Mouse (Mus musculus): Measurements from ENCODE around the gene Ptms. TPM values are rescaled to one million over a fixed set of nuclear protein-coding genes. Genes with fewer than 3 reads are reported as not detected.

Gene Ptms
- 493 TPM for polyA plus RNA-seq (2014; fragmentation: Illumina TruSeq; extraction: RNeasy Lipid Tissue Mini Kit (QIAGEN cat#74804); ENCODE audit: low read depth, low replicate concordance)

GRCm38 (mm10) chr6:124919695-124920317 lies at the start of gene Ptms:
Gene Ptms, minus strand, starts transcription at chr6:124920103.

GRCm38 (mm10) chr6:124965088-124965719 lies 45.3 kb upstream of the Ptms start, which contains the start of gene Cops7a:
Gene Cops7a, minus strand, starts transcription at chr6:124965538.

GRCm38 (mm10) chr6:124930754-124931524 lies 11.0 kb upstream of the Ptms start, which contains the start of gene Mlf2:
Gene Mlf2, plus strand, starts transcription at chr6:124931386.

GRCm38 (mm10) chr6:124911533-124912218 lies 8.2 kb downstream of the Ptms start, which contains the start of gene Lag3:
Gene Lag3, minus strand, starts transcription at chr6:124911705.

DNA sequence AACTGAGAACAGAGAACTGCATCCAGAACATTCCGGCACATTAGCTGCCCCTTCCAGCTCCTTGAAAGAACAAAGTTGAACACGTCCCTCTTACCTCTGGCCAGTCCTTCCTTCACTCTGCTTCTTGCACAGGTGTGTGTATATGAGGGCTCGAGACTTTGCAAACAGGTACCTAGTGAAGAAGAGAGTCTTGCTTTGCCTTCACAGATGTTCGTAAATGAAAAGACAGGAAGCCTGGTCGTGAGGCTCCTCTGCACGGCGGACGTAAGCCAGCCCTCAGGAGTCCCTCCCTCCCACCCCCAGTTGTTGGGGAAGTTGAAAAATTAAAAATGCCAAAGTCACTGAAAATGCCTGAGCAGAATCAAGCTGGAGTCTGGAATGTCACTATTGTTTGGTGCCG lies 31.9 kb downstream of the Ptms start, which contains the start of gene Cd4:
Cd4 (minus strand) TSS at position 236 of the 400 bp plus-strand sequence.

Other genes starting within 250 kb of the Ptms start
- gene Emg1, start 207.9 kb downstream of the Ptms start, polyA plus RNA-seq (2014; fragmentation: Illumina TruSeq; extraction: RNeasy Lipid Tissue Mini Kit (QIAGEN cat#74804); ENCODE audit: low read depth, low replicate concordance) = 55.2 TPM
- gene Phb2, start 207.8 kb downstream of the Ptms start, polyA plus RNA-seq (2014; fragmentation: Illumina TruSeq; extraction: RNeasy Lipid Tissue Mini Kit (QIAGEN cat#74804); ENCODE audit: low read depth, low replicate concordance) = 129 TPM
- 24.1 TPM for gene Ptpn6, start 181.4 kb downstream of the Ptms start, polyA plus RNA-seq (2014; fragmentation: Illumina TruSeq; extraction: RNeasy Lipid Tissue Mini Kit (QIAGEN cat#74804); ENCODE audit: low read depth, low replicate concordance)
- gene Grcc10, start 178.7 kb downstream of the Ptms start, polyA plus RNA-seq (2014; fragmentation: Illumina TruSeq; extraction: RNeasy Lipid Tissue Mini Kit (QIAGEN cat#74804); ENCODE audit: low read depth, low replicate concordance) = 210 TPM
- gene Gm45234, start 164.1 kb downstream of the Ptms start, polyA plus RNA-seq (2014; fragmentation: Illumina TruSeq; extraction: RNeasy Lipid Tissue Mini Kit (QIAGEN cat#74804); ENCODE audit: low read depth, low replicate concordance) = not detected
- gene Atn1, start 163.6 kb downstream of the Ptms start, polyA plus RNA-seq (2014; fragmentation: Illumina TruSeq; extraction: RNeasy Lipid Tissue Mini Kit (QIAGEN cat#74804); ENCODE audit: low read depth, low replicate concordance) = 47.5 TPM
- 5.5 TPM for gene Eno2, start 150.4 kb downstream of the Ptms start, polyA plus RNA-seq (2014; fragmentation: Illumina TruSeq; extraction: RNeasy Lipid Tissue Mini Kit (QIAGEN cat#74804); ENCODE audit: low read depth, low replicate concordance)
- 10.8 TPM for gene Lrrc23, start 140.4 kb downstream of the Ptms start, polyA plus RNA-seq (2014; fragmentation: Illumina TruSeq; extraction: RNeasy Lipid Tissue Mini Kit (QIAGEN cat#74804); ENCODE audit: low read depth, low replicate concordance)
- 15.2 TPM for gene Spsb2, start 111.4 kb downstream of the Ptms start, polyA plus RNA-seq (2014; fragmentation: Illumina TruSeq; extraction: RNeasy Lipid Tissue Mini Kit (QIAGEN cat#74804); ENCODE audit: low read depth, low replicate concordance)
- gene Tpi1, start 105.8 kb downstream of the Ptms start, polyA plus RNA-seq (2014; fragmentation: Illumina TruSeq; extraction: RNeasy Lipid Tissue Mini Kit (QIAGEN cat#74804); ENCODE audit: low read depth, low replicate concordance) = 317 TPM
- gene Usp5, start 90.6 kb downstream of the Ptms start, polyA plus RNA-seq (2014; fragmentation: Illumina TruSeq; extraction: RNeasy Lipid Tissue Mini Kit (QIAGEN cat#74804); ENCODE audit: low read depth, low replicate concordance) = 84.1 TPM
- 9.8 TPM for gene Cdca3, start 90.6 kb downstream of the Ptms start, polyA plus RNA-seq (2014; fragmentation: Illumina TruSeq; extraction: RNeasy Lipid Tissue Mini Kit (QIAGEN cat#74804); ENCODE audit: low read depth, low replicate concordance)
- not detected for gene Gnb3, start 79.8 kb downstream of the Ptms start, polyA plus RNA-seq (2014; fragmentation: Illumina TruSeq; extraction: RNeasy Lipid Tissue Mini Kit (QIAGEN cat#74804); ENCODE audit: low read depth, low replicate concordance)
- gene P3h3, start 62.4 kb downstream of the Ptms start, polyA plus RNA-seq (2014; fragmentation: Illumina TruSeq; extraction: RNeasy Lipid Tissue Mini Kit (QIAGEN cat#74804); ENCODE audit: low read depth, low replicate concordance) = 18.1 TPM
- gene Gpr162, start 56.1 kb downstream of the Ptms start, polyA plus RNA-seq (2014; fragmentation: Illumina TruSeq; extraction: RNeasy Lipid Tissue Mini Kit (QIAGEN cat#74804); ENCODE audit: low read depth, low replicate concordance) = 1.5 TPM
- 1.8 TPM for gene Cd4, start 31.9 kb downstream of the Ptms start, polyA plus RNA-seq (2014; fragmentation: Illumina TruSeq; extraction: RNeasy Lipid Tissue Mini Kit (QIAGEN cat#74804); ENCODE audit: low read depth, low replicate concordance)
- 2.3 TPM for gene Lag3, start 8.4 kb downstream of the Ptms start, polyA plus RNA-seq (2014; fragmentation: Illumina TruSeq; extraction: RNeasy Lipid Tissue Mini Kit (QIAGEN cat#74804); ENCODE audit: low read depth, low replicate concordance)
- gene Mlf2, start 11.3 kb upstream of the Ptms start, polyA plus RNA-seq (2014; fragmentation: Illumina TruSeq; extraction: RNeasy Lipid Tissue Mini Kit (QIAGEN cat#74804); ENCODE audit: low read depth, low replicate concordance) = 206 TPM
- 105 TPM for gene Cops7a, start 45.4 kb upstream of the Ptms start, polyA plus RNA-seq (2014; fragmentation: Illumina TruSeq; extraction: RNeasy Lipid Tissue Mini Kit (QIAGEN cat#74804); ENCODE audit: low read depth, low replicate concordance)
- 2.8 TPM for gene Pianp, start 76.6 kb upstream of the Ptms start, polyA plus RNA-seq (2014; fragmentation: Illumina TruSeq; extraction: RNeasy Lipid Tissue Mini Kit (QIAGEN cat#74804); ENCODE audit: low read depth, low replicate concordance)
- gene Zfp384, start 89.0 kb upstream of the Ptms start, polyA plus RNA-seq (2014; fragmentation: Illumina TruSeq; extraction: RNeasy Lipid Tissue Mini Kit (QIAGEN cat#74804); ENCODE audit: low read depth, low replicate concordance) = 34.8 TPM
- 58.4 TPM for gene Ing4, start 119.7 kb upstream of the Ptms start, polyA plus RNA-seq (2014; fragmentation: Illumina TruSeq; extraction: RNeasy Lipid Tissue Mini Kit (QIAGEN cat#74804); ENCODE audit: low read depth, low replicate concordance)
- 28.7 TPM for gene Acrbp, start 129.6 kb upstream of the Ptms start, polyA plus RNA-seq (2014; fragmentation: Illumina TruSeq; extraction: RNeasy Lipid Tissue Mini Kit (QIAGEN cat#74804); ENCODE audit: low read depth, low replicate concordance)
- 2.3 TPM for gene Lpar5, start 147.8 kb upstream of the Ptms start, polyA plus RNA-seq (2014; fragmentation: Illumina TruSeq; extraction: RNeasy Lipid Tissue Mini Kit (QIAGEN cat#74804); ENCODE audit: low read depth, low replicate concordance)
- gene Chd4, start 175.9 kb upstream of the Ptms start, polyA plus RNA-seq (2014; fragmentation: Illumina TruSeq; extraction: RNeasy Lipid Tissue Mini Kit (QIAGEN cat#74804); ENCODE audit: low read depth, low replicate concordance) = 128 TPM
- gene Nop2, start 211.8 kb upstream of the Ptms start, polyA plus RNA-seq (2014; fragmentation: Illumina TruSeq; extraction: RNeasy Lipid Tissue Mini Kit (QIAGEN cat#74804); ENCODE audit: low read depth, low replicate concordance) = 15.1 TPM
- 12.2 TPM for gene Iffo1, start 225.1 kb upstream of the Ptms start, polyA plus RNA-seq (2014; fragmentation: Illumina TruSeq; extraction: RNeasy Lipid Tissue Mini Kit (QIAGEN cat#74804); ENCODE audit: low read depth, low replicate concordance)
- 871 TPM for gene Gapdh, start 246.4 kb upstream of the Ptms start, polyA plus RNA-seq (2014; fragmentation: Illumina TruSeq; extraction: RNeasy Lipid Tissue Mini Kit (QIAGEN cat#74804); ENCODE audit: low read depth, low replicate concordance)

Measured in adipose tissue, adult 10 weeks (tissue).